Mouse (Mus musculus) adrenal gland, postnatal 14 days (tissue): ENCODE data around the gene Zfp62. TPM values are rescaled to one million over a fixed set of nuclear protein-coding genes. Genes with fewer than 3 reads are reported as not detected.

Experiments used
- DNase-seq: peaks from one replicate; pipeline ENCODE4 v3.0.0; 2021; ENCODE audit warnings: mixed read lengths
- total RNA-seq: library from RNA; stranded (reverse); gene quantifications from 2 replicates; pipeline ENCODE4 v1.2.3, GENCODE M21; 2021

Zfp62 gene
- total RNA-seq, 1 experiment from 2014 or later, result 33.2 TPM

GRCm38 (mm10) chr11:49248226-49248973 is 45.3 kb downstream of the Zfp62 start:
- DNase-seq, result peak; percentile 73

DNA sequence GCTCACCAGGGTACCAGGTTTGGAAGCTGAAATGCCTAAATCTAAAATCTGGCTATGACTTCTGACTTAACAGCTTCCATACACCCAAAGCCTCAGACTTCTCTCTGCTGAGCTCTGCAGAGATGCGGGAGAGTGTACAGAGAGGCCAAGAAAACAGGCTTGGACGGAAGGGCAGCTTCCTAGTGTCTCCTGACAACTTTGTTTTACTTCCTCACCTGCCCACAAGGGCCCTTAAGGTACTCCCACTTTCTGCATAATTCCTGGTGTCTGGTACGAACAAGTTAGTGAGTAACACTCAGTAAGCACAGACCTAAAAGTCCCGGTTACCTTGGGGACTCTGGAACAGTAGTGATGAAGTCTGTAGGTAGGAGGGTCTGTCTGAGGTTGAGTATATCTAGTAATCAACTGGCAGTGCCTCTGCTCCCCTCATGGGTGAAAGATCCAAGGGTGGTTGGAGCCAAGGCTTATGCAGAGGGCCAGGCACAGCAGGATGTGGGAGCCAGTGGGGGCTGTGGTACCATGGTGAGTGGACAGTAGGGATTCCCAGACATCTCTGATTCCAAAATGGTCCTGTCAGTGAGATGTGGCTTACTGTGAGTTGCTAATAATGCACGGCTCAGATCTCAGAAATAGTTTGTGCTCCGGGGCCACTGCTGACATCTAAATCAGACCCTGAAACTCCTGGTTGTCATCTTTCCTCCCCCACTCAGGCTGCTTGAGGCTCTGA is 46.0 kb downstream of the Zfp62 start:
- DNase-seq, result no peak

- peak; percentile 59 for DNase-seq
These were observed 46.8 kb downstream of the Zfp62 start for GRCm38 (mm10) chr11:49249811-49250421.

DNA sequence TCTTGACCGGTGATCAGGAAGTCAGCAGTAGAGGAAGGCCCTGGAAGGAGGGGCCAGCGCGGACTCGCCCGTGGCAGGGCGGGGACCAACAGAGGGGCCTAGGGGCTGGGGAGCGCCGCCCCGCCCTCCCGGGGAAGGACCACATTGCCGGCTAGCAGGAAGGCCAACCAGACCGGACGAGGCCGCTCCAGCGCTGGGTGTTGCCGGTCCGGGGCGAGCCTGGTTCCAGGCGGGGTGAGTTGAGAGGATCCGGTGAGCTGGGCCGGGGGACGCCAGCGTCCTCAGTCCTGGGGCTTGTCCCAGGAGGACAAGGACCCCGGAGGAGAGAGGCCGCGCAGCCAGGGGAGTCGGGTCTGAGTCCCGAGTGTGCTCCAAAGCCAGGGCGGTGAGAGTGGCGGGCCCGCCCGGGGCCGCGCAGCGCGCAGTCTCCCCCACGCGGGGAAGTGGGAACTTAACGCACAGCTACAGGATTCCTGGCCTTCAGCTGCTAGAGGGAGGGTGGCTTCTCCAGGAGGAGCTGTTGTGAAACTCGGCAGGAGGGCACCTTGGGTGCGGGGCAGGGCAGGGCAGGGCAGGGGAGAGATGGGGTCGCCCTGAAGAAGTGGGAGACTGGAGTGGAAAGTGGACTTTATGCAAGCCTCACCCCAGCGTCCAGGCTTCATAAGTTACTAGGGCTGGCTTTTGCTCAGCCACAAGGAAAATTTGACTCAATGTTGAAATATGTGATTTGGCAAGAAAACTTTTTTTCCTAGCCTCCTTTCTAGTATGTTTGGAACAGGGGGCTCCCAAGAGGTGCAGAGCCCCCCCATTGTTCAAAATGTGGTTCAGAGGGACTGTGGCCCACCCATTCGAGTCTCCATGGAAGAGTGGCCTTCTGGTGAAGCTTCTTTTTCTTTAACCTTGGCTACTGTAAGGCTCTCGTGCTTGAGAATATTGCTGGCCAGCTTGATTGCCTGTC is 47.6 kb downstream of the Zfp62 start:
- DNase-seq, result peak; percentile 95

DNA sequence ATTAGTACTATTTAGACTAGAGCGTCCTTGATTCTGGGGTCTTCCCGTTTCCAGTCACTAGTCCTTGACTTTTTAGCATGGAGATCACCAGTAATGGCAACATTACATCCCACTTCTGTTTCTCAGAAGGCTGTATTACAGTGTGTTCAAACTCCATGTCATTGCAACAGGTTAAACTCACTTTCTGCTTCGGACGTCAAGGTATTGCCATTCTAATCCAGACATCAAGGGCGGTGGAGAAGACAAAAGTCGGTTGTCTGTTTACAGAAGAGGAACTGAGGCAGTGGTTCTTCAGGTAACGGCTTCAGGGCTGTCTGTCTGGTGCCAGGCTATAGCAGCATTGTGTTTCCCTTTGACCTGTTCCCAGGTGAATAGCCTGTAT is 48.3 kb downstream of the Zfp62 start:
- DNase-seq, result no peak

- DNase-seq, result no peak
These were observed 49.0 kb downstream of the Zfp62 start for GRCm38 (mm10) chr11:49252048-49252447.

GRCm38 (mm10) chr11:49253035-49253434 is 49.9 kb downstream of the Zfp62 start:
- peak; percentile 26 for DNase-seq

DNA sequence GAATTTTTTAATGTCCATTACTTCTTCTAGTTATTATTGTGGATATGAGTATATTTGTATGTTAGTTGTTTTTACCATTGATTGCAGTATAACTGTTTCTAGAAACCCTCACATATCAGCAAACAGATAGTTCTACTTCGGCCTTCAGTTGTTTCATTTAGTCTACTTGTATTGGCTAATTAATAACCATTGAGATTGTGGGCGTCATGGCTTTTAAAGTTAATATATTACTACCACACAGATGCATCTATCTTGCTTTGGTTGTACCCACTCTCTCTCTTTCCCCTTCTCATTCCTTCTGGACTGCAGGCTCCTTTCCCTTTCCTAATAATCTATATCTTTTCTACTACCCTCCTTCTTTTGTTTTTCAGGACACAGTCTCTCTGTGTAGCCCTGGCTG is 56.2 kb downstream of the Zfp62 start:
- no peak for DNase-seq

DNA sequence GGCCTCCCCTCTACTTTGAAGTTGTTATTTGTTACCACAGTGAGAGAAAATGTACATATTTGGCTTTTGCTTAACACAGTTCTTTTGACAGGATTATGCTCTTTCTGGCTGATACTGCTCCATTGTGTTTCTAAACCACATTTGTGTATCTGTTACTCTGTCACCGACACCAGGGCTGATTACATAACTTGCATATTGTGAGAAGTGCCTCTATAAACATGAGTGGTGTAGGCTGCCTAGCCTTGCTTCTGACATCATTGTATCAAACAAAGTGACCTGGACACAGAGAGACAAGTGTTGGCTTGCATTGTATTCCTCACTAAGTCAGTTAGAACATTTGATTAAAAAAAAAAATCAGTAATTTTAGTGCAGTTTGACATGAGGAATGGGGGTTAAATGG is 56.7 kb downstream of the Zfp62 start:
- no peak for DNase-seq

DNA sequence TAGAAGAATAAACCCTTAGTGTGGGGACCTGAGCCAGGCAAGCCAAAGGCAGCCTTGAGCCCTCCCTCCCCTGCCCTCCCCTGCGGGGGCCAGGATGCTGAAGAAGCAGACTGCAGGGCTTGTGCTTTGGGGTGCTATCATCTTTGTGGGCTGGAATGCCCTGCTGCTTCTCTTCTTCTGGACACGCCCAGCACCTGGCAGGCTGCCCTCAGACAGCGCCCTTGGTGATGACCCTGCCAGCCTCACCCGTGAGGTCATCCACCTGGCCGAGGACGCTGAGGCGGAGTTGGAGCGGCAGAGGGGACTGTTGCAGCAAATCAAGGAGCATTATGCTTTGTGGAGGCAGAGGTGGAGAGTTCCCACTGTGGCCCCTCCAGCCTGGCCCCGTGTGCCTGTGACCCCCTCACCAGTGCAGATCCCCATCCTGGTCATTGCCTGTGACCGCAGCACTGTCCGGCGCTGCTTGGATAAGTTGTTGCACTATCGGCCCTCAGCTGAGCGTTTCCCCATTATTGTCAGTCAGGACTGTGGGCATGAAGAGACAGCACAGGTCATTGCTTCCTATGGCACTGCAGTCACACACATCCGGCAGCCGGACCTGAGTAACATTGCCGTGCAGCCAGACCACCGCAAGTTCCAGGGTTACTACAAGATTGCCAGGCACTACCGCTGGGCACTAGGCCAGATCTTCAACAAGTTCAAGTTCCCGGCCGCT is 57.7 kb downstream of the Zfp62 start:
- DNase-seq, result peak; percentile 93

DNA sequence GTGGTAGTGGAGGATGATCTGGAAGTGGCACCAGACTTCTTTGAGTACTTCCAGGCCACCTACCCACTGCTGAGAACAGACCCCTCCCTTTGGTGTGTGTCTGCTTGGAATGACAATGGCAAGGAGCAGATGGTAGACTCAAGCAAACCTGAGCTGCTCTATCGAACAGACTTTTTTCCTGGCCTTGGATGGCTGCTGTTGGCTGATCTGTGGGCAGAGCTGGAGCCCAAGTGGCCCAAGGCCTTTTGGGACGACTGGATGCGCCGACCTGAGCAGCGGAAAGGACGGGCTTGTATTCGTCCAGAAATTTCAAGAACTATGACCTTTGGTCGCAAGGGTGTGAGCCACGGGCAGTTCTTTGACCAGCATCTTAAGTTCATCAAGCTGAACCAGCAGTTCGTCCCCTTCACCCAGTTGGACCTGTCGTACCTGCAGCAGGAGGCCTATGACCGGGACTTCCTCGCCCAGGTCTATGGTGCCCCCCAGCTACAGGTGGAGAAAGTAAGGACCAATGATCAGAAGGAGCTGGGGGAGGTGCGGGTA is 58.3 kb downstream of the Zfp62 start:
- DNase-seq, result no peak

GRCm38 (mm10) chr11:49262286-49262685 is 59.2 kb downstream of the Zfp62 start:
- DNase-seq, result no peak

GRCm38 (mm10) chr11:49263149-49263548 is 60.1 kb downstream of the Zfp62 start:
- DNase-seq, result no peak

GRCm38 (mm10) chr11:49264081-49264480 is 61.0 kb downstream of the Zfp62 start:
- no peak for DNase-seq

DNA sequence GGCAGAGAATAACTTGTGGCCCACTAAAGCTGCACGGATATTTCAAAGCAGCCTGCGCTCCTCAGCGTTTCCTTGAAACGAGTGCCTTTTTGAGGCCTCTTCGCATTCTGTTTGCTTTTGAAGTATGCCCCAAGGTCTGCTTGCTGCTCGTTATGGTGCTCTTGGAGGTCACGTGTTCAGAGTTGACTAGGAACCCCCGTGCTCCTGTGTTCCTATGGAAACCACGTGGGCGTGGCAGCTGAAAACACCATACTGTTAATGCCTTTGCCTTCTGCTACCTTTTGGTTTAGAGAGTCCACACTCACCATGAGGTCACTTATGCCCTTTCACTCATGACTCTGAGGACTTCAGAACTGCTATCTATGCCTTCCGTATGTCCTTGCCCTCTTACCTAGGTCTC is 61.5 kb downstream of the Zfp62 start:
- DNase-seq, result peak; percentile 31

DNA sequence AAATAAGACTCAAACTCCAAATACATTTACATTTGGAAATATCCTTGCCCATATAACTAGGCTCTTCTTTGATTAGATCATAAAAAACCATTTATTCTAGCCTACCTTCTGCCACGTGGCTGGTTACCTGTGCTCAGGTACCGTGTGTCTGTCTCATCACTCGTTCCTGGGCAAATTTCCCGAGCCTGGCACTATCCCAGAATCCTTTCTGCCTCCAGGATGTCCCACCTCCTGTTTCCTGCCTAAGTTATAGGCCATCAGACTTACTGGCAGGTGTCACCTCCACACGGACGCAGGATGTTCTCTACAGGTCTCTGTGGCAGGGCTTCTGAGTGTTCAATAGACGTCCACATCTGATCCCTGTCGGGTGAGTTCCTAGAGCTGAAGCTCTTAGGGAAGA is 62.0 kb downstream of the Zfp62 start:
- no peak for DNase-seq

- no peak for DNase-seq
These were observed 63.6 kb downstream of the Zfp62 start for GRCm38 (mm10) chr11:49266671-49267070.

DNA sequence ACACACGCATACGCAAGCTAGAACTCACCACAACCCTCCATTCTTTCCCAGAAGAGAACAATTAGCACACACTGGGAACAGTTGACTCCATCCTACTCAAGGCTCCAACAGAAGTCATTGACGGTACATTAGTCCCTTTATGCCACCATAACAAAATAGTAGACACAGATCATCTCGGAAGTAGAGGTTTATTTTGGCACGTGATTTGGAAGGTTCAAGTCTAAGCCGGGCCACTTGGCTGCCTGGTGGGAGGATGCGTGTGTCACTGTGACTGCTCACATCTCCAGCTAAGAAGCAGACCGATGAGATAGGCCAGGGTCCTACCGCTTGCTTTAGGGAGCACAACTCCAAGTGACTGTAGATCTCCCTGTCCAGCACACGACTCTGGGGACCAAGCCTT is 64.2 kb downstream of the Zfp62 start:
- DNase-seq, result no peak

- DNase-seq, result no peak
These were observed 65.0 kb downstream of the Zfp62 start for GRCm38 (mm10) chr11:49267970-49268579.
